Mouse (Mus musculus) lung, postnatal 10 days (tissue): ENCODE measurements around the gene Ccnd2.

Experiments
- DNase-seq: peaks from one replicate; pipeline ENCODE4 v3.0.0; 2021

Ccnd2 gene

GRCm38 (mm10) chr6:127152106-127152951 is at the start of gene Ccnd2:
Ccnd2 (minus strand) TSS chr6:127152193.
- peak; percentile 90 for DNase-seq

GRCm38 (mm10) chr6:127196985-127197384 is 45.0 kb upstream of the Ccnd2 start:
- DNase-seq: no peak

- DNase-seq: peak; percentile 55
These were observed 29.3 kb upstream of the Ccnd2 start for GRCm38 (mm10) chr6:127181296-127181695.

GRCm38 (mm10) chr6:127179056-127179759 is 27.2 kb upstream of the Ccnd2 start:
- DNase-seq: peak; percentile 39

GRCm38 (mm10) chr6:127177962-127178361 is 26.0 kb upstream of the Ccnd2 start:
- DNase-seq: peak; percentile 27

GRCm38 (mm10) chr6:127177441-127177840 is 25.4 kb upstream of the Ccnd2 start:
- peak; percentile 48 for DNase-seq

GRCm38 (mm10) chr6:127172461-127172860 is 20.5 kb upstream of the Ccnd2 start:
- DNase-seq: no peak

GRCm38 (mm10) chr6:127170734-127171133 is 18.7 kb upstream of the Ccnd2 start:
- DNase-seq: no peak

- peak; percentile 29 for DNase-seq
These were observed 13.7 kb upstream of the Ccnd2 start for GRCm38 (mm10) chr6:127165663-127166062.

GRCm38 (mm10) chr6:127162842-127163241 is 10.8 kb upstream of the Ccnd2 start:
- DNase-seq: peak; percentile 52

- no peak for DNase-seq
These were observed 5.3 kb upstream of the Ccnd2 start for GRCm38 (mm10) chr6:127157321-127157720.

- peak; percentile 59 for DNase-seq
These were observed 3.5 kb upstream of the Ccnd2 start for GRCm38 (mm10) chr6:127155468-127155867.

GRCm38 (mm10) chr6:127154708-127155268 is 2.8 kb upstream of the Ccnd2 start:
- peak; percentile 94 for DNase-seq

GRCm38 (mm10) chr6:127153972-127154707 is 2.1 kb upstream of the Ccnd2 start:
- DNase-seq: peak; percentile 22

GRCm38 (mm10) chr6:127153296-127153800 is 1.4 kb upstream of the Ccnd2 start:
- peak; percentile 61 for DNase-seq

- DNase-seq: peak; percentile 75
These were observed 358 bp downstream of the Ccnd2 start for GRCm38 (mm10) chr6:127151565-127152105.

GRCm38 (mm10) chr6:127150663-127151564 is 1.1 kb downstream of the Ccnd2 start:
- peak; percentile 93 for DNase-seq

- peak; percentile 49 for DNase-seq
These were observed 1.9 kb downstream of the Ccnd2 start for GRCm38 (mm10) chr6:127149944-127150662.

GRCm38 (mm10) chr6:127149303-127149943 is 2.6 kb downstream of the Ccnd2 start:
- peak; percentile 47 for DNase-seq
